Mouse (Mus musculus): ENCODE measurements around the gene Six6. TPM values are rescaled to one million over a fixed set of nuclear protein-coding genes. Genes with fewer than 3 reads are reported as not detected.

The Six6 gene
- total and polyA plus RNA-seq, 3 experiments: not detected

DNA sequence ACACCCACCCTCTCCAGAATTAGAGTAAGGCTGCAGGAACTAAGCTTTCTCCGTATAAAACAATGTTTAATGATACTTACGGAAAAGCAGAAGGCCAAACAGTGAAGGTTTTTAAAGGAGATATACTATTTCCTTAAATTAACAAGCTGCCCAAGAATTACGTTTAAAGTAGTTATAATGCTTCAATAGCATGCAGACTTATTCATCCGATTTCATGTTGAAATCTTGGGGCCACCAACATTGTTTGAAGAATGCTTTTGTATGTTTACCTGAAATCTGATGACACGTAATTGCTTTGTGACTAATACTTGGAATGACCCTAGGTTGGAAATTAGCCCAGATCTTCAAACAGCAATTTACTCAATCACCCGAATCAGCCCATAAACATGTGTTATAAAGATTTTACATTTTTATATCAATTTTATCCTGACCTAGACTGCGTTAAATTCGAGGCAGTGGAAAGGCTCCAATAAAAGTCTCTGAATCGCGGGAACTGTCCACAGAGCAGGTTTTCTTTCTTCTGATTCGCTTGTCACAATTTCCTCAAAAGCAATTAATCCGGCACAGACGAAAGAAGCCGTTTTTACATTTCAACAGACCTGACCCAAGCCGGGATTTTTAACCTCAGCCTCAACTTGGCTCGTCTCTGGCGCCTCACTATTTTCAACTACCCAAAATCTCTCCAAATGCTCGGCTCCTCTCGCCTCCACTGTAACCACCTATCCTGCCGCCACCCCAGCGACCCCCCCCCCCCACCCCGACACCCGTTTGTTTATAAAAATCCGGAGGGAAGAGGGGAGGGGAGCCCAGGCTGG lies 4.9 kb downstream of the Six6 start:
- no peaks in the 10 kb centered on the region for H3K79me2 ChIP-seq (ENCODE audit: control insufficient read depth, insufficient read depth, low read length, poor library complexity)
- peaks cover 1 to 2% of the 10 kb centered on the region in 2 experiments; a peak in 3 of 4 replicates for H3K27me3 ChIP-seq (ENCODE audit: control insufficient read depth in 1 of 2, insufficient read depth in 2 of 2, low read length in 2 of 2)
- H3K36me3 ChIP-seq (ENCODE audit: control insufficient read depth in 1 of 2, insufficient read depth in 2 of 2, low read length in 2 of 2): no peaks in the 10 kb centered on the region
- no peaks in the 10 kb centered on the region for H3K9me3 ChIP-seq (replicated peaks; ENCODE audit: insufficient read depth, low read length)
- no peak overlapping the region for H3K9ac ChIP-seq (ENCODE audit: control insufficient read depth, low read depth, low read length, poor library complexity, severe bottlenecking)
- no peak overlapping the region for H3K27ac ChIP-seq (ENCODE audit: control insufficient read depth, low read depth, low read length)
- TF ChIP-seq CHD1 (IDR thresholded peaks at IDR 0.05; ENCODE audit: low read depth, low read length): no peak
- no peak for TF ChIP-seq CTCF (IDR thresholded peaks at IDR 0.05 in 2 of 3, conservative IDR thresholded peaks at IDR 0.05 in 1 of 3; ENCODE audit: control insufficient read depth in 1 of 3, insufficient read depth in 1 of 3, low read depth in 2 of 3, low read length in 3 of 3, poor library complexity in 1 of 3, severe bottlenecking in 1 of 3)
- no peak for TF ChIP-seq SIN3A (IDR thresholded peaks at IDR 0.05; ENCODE audit: low read length)
- TF ChIP-seq POLR2AphosphoS5 (IDR thresholded peaks at IDR 0.05; ENCODE audit: borderline replicate concordance, low read depth, low read length): no peak
- no peak for TF ChIP-seq UBTF (IDR thresholded peaks at IDR 0.05; ENCODE audit: borderline replicate concordance, insufficient read depth, low read depth, low read length)
- DNase-seq (ENCODE audit: low read depth, low spot score): no peak
- H3K4me3 ChIP-seq (ENCODE audit: control insufficient read depth in 1 of 2, insufficient read depth in 1 of 2, low read depth in 2 of 2, low read length in 2 of 2): no peak overlapping the region
- no peaks in the 10 kb centered on the region for H3K4me1 ChIP-seq (ENCODE audit: control insufficient read depth in 1 of 2, insufficient read depth in 2 of 2, low read length in 2 of 2)

DNA sequence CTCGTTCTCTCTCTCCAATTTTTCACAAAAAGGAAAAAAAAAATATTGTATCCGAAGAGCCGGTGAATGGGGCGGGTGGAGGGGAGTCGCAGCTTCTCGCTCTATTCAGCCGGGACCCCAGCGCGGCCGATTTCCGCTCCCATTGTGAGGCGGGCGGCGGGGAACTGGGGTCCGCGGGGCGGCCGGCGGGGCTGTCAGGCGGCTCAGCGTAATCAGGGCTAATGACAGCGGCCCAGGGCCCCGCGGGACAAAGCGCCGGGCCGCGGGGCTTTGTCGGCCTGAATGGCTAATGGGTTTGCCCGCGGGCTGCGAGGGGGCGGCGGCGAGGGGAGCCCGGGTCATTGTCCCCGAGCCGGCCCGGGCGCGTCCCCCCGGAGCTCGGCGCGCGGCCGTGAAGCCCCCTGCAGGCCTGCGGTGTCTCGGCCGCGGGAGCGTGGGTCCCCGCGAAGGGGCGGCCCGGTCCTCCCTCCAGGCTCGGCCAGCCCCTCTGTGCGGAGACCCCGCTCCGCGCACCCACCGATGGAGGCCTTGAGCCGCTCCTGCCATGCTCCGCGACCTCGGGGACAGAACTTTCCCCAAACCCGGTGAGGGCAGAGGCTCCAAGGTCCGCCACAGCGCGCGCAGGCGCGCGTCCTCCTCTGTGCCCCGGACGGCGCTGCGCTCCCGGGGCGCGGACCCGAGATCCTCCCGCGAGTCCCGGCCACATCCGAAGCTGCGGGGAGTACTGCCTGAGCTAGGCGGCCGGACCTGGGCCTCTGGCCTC lies 5.8 kb downstream of the Six6 start:
- H3K4me3 ChIP-seq (ENCODE audit: control insufficient read depth in 1 of 2, insufficient read depth in 1 of 2, low read depth in 2 of 2, low read length in 2 of 2): no peak overlapping the region
- H3K4me1 ChIP-seq (ENCODE audit: control insufficient read depth in 1 of 2, insufficient read depth in 2 of 2, low read length in 2 of 2): no peaks in the 10 kb centered on the region
- H3K27me3 ChIP-seq (ENCODE audit: control insufficient read depth in 1 of 2, insufficient read depth in 2 of 2, low read length in 2 of 2): peaks cover 1 to 2% of the 10 kb centered on the region in 2 experiments; a peak in 3 of 4 replicates

DNA sequence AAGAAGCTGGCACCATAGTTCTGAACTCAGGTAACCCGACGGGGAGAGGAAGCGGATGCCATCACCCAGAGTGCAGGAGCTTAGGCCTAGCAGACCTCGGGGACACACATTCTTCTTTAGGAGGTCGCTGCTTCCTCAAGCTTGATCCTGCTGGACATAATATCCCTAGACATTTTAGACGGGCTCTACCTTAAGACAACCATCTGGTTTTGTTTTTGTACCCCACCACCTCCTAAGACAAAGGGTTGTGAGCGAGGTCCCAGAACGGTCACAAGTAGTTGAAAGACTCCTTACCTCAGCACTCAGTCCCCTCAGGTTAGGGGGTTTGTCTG lies 6.3 kb downstream of the Six6 start:
- Histone ChIP-seq H3K9me3 (replicated peaks; ENCODE audit: insufficient read depth, low read length) (no peaks in the 10 kb centered on the region), H3K36me3 (ENCODE audit: control insufficient read depth in 1 of 2, insufficient read depth in 2 of 2, low read length in 2 of 2) (no peaks in the 10 kb centered on the region), H3K27me3 (ENCODE audit: control insufficient read depth in 1 of 2, insufficient read depth in 2 of 2, low read length in 2 of 2) (peaks cover 1 to 2% of the 10 kb centered on the region in 2 experiments; a peak in 3 of 4 replicates), H3K4me1 (ENCODE audit: control insufficient read depth in 1 of 2, insufficient read depth in 2 of 2, low read length in 2 of 2) (no peaks in the 10 kb centered on the region), H3K4me3 (ENCODE audit: control insufficient read depth in 1 of 2, insufficient read depth in 1 of 2, low read depth in 2 of 2, low read length in 2 of 2) (no peak overlapping the region), H3K9ac (ENCODE audit: control insufficient read depth, low read depth, low read length, poor library complexity, severe bottlenecking) (no peak overlapping the region), H3K27ac (ENCODE audit: control insufficient read depth, low read depth, low read length) (no peak overlapping the region), H3K79me2 (ENCODE audit: control insufficient read depth, insufficient read depth, low read length, poor library complexity) (no peaks in the 10 kb centered on the region)
- TF ChIP-seq GATA1 (IDR thresholded peaks at IDR 0.05; ENCODE audit: low read depth, low read length): no peak
- no peak for TF ChIP-seq ETS1 (IDR thresholded peaks at IDR 0.05; ENCODE audit: low read depth, low read length)
- TF ChIP-seq NELFE (IDR thresholded peaks at IDR 0.05; ENCODE audit: low read depth, low read length): no peak
- TF ChIP-seq MAZ (IDR thresholded peaks at IDR 0.05; ENCODE audit: low read depth, low read length): no peak
- TF ChIP-seq SIN3A (IDR thresholded peaks at IDR 0.05; ENCODE audit: low read length): no peak
- TF ChIP-seq MAFK (IDR thresholded peaks at IDR 0.05; ENCODE audit: borderline replicate concordance, low read depth, low read length): no peak
- TF ChIP-seq E2F4 (IDR thresholded peaks at IDR 0.05; ENCODE audit: borderline replicate concordance, low read depth, low read length): no peak
- TF ChIP-seq BHLHE40 (IDR thresholded peaks at IDR 0.05; ENCODE audit: borderline replicate concordance, low read depth, low read length): no peak
- no peak for TF ChIP-seq MYC (IDR thresholded peaks at IDR 0.05; ENCODE audit: low read depth, low read length)
- TF ChIP-seq POLR2AphosphoS5 (IDR thresholded peaks at IDR 0.05; ENCODE audit: borderline replicate concordance, low read depth, low read length): no peak
- DNase-seq (ENCODE audit: low read depth, low spot score): no peak

More for the DNA sequence above, 5.8 kb downstream of the Six6 start:
- TF ChIP-seq MYC (IDR thresholded peaks at IDR 0.05; ENCODE audit: low read depth, low read length): no peak
- Histone ChIP-seq H3K27ac (ENCODE audit: control insufficient read depth, low read depth, low read length) (no peak overlapping the region), H3K79me2 (ENCODE audit: control insufficient read depth, insufficient read depth, low read length, poor library complexity) (no peaks in the 10 kb centered on the region), H3K9ac (ENCODE audit: control insufficient read depth, low read depth, low read length, poor library complexity, severe bottlenecking) (no peak overlapping the region), H3K9me3 (replicated peaks; ENCODE audit: insufficient read depth, low read length) (no peaks in the 10 kb centered on the region), H3K36me3 (ENCODE audit: control insufficient read depth in 1 of 2, insufficient read depth in 2 of 2, low read length in 2 of 2) (no peaks in the 10 kb centered on the region)
- no peak for DNase-seq (ENCODE audit: low read depth, low spot score)

All from MEL (cell line).